Mouse (Mus musculus): ENCODE results near the gene Kdm3a.

DNA sequence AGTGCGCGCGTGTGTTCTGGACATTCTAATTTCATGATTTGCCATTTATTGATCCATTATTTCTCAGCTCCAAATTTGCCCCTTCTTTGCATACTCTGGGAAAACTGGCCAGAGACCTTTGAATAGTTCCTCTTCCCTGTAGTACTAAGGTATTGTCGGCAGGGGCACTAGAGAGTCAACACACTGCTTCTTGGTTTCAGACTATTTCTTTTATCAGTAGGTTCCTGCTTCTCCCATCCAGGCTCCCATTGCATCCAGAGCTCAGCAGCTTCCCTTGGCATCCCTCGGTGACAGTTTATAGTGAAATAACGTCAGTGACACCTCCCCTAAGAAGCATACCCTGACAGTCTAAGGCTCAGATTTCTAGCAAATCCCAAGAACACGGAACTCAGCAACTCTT, 46.1 kb upstream of the Kdm3a start:
- TF ChIP-seq CTCF (IDR thresholded peaks at IDR 0.05; ENCODE audit: low read depth) (peak; percentile 43), EP300 (IDR thresholded peaks at IDR 0.05; ENCODE audit: low read depth) (no peak)

Measured in heart, postnatal 0 days (tissue).